Mouse (Mus musculus): ENCODE measurements around the gene Lrrc8d. TPM values are rescaled to one million over a fixed set of nuclear protein-coding genes. Genes with fewer than 3 reads are reported as not detected.

The Lrrc8d gene
- total and polyA plus RNA-seq, 3 experiments, result 7.0 to 26.1 (median 16.6) TPM

- H3K27ac ChIP-seq (ENCODE audit: insufficient read depth, low read depth), result no peak overlapping the region
- H3K9me3 ChIP-seq (replicated peaks; ENCODE audit: low read length), result no peaks in the 10 kb centered on the region
- H3K36me3 ChIP-seq (replicated peaks in 1 of 2; ENCODE audit: control insufficient read depth in 1 of 2, insufficient read depth in 1 of 2, low read length in 1 of 2), result peaks cover 52 to 71% of the 10 kb centered on the region in 2 experiments
- H3K4me1 ChIP-seq (ENCODE audit: control insufficient read depth in 1 of 2, insufficient read depth in 2 of 2), result peaks cover 4 to 25% of the 10 kb centered on the region in 2 experiments; a peak in 3 of 4 replicates
- dilution Hi-C loops (cut with MboI; ENCODE audit: extremely low pct_ligation_motif_present, extremely low pct_unique_long_range_greater_than_20kb, low sequenced_read_pairs) (no loop called here), in situ Hi-C loops (cut with MboI; ENCODE audit: low pct_ligation_motif_present, low pct_unique_long_range_greater_than_20kb, low sequenced_read_pairs) (no loop called here)
- no peak for DNase-seq (ENCODE audit: extremely low read depth)
- H3K4me2 ChIP-seq (ENCODE audit: insufficient read depth, low read depth, poor library complexity, severe bottlenecking), result no peak overlapping the region
- no peak overlapping the region for H3K9ac ChIP-seq (ENCODE audit: insufficient read depth, low read depth)
- H3K79me2 ChIP-seq (replicated peaks; ENCODE audit: control insufficient read depth, extremely low read depth, insufficient read depth, poor library complexity, severe bottlenecking), result peaks cover 29% of the 10 kb centered on the region
- H3K4me3 ChIP-seq (replicated peaks in 1 of 3; ENCODE audit: low read depth in 2 of 3, low read length in 2 of 3, poor library complexity in 1 of 3), result no peak overlapping the region
- TF ChIP-seq SMC3 (IDR thresholded peaks at IDR 0.05; ENCODE audit: low read depth, low read length) (no peak), ETS1 (conservative IDR thresholded peaks at IDR 0.05; ENCODE audit: low read depth, low read length) (no peak), USF2 (conservative IDR thresholded peaks at IDR 0.05; ENCODE audit: low read depth, low read length) (no peak), PAX5 (IDR thresholded peaks at IDR 0.05; ENCODE audit: low read length) (no peak), MAZ (IDR thresholded peaks at IDR 0.05; ENCODE audit: low read depth, low read length) (no peak), MEF2A (IDR thresholded peaks at IDR 0.05; ENCODE audit: borderline replicate concordance, low read depth, low read length) (no peak), GABPA (IDR thresholded peaks at IDR 0.05; ENCODE audit: insufficient replicate concordance, low read depth, low read length) (no peak), KAT2A (IDR thresholded peaks at IDR 0.05; ENCODE audit: insufficient replicate concordance, low read length) (no peak), MAFK (IDR thresholded peaks at IDR 0.05; ENCODE audit: insufficient replicate concordance, low read length) (no peak)
- H3K27me3 ChIP-seq (replicated peaks), result no peaks in the 10 kb centered on the region
These were observed 107.7 kb downstream of the Lrrc8d start for GRCm38 (mm10) chr5:105807461-105807860.

GRCm38 (mm10) chr5:105809056-105809455, 109.3 kb downstream of the Lrrc8d start:
- no peaks in the 10 kb centered on the region for H3K9me3 ChIP-seq (replicated peaks; ENCODE audit: low read length)
- in situ Hi-C loops (cut with MboI; ENCODE audit: low pct_ligation_motif_present, low pct_unique_long_range_greater_than_20kb, low sequenced_read_pairs), result no loop called here

More at GRCm38 (mm10) chr5:105809056-105809455, 109.3 kb downstream of the Lrrc8d start:
- H3K27me3 ChIP-seq (replicated peaks), result no peaks in the 10 kb centered on the region
- peaks cover 58 to 75% of the 10 kb centered on the region in 2 experiments for H3K36me3 ChIP-seq (replicated peaks in 1 of 2; ENCODE audit: control insufficient read depth in 1 of 2, insufficient read depth in 1 of 2, low read length in 1 of 2)
- H3K27ac ChIP-seq (ENCODE audit: insufficient read depth, low read depth), result no peak overlapping the region
- no peak overlapping the region for H3K4me3 ChIP-seq (replicated peaks in 1 of 3; ENCODE audit: low read depth in 2 of 3, low read length in 2 of 3, poor library complexity in 1 of 3)
- no peak for TF ChIP-seq POLR2AphosphoS2 (IDR thresholded peaks at IDR 0.05; ENCODE audit: low read depth, low read length)
- no peak for TF ChIP-seq PAX5 (IDR thresholded peaks at IDR 0.05; ENCODE audit: low read length)
- TF ChIP-seq SIN3A (IDR thresholded peaks at IDR 0.05; ENCODE audit: low read length), result no peak
- no peak for TF ChIP-seq ETS1 (conservative IDR thresholded peaks at IDR 0.05; ENCODE audit: low read depth, low read length)
- TF ChIP-seq BHLHE40 (IDR thresholded peaks at IDR 0.05; ENCODE audit: low read depth, low read length), result no peak
- no peak for TF ChIP-seq USF1 (IDR thresholded peaks at IDR 0.05; ENCODE audit: low read depth, low read length)
- TF ChIP-seq UBTF (IDR thresholded peaks at IDR 0.05; ENCODE audit: low read depth, low read length), result no peak
- no peak for TF ChIP-seq MYC (IDR thresholded peaks at IDR 0.05; ENCODE audit: low read depth, low read length)
- no peak for TF ChIP-seq RAD21 (IDR thresholded peaks at IDR 0.05; ENCODE audit: low read depth, low read length)
- no peak for TF ChIP-seq NELFE (IDR thresholded peaks at IDR 0.05; ENCODE audit: low read depth, low read length)
- no peak for TF ChIP-seq CTCF (conservative IDR thresholded peaks at IDR 0.05 in 1 of 2, IDR thresholded peaks at IDR 0.05 in 1 of 2; ENCODE audit: low read depth in 2 of 2, low read length in 2 of 2)
- TF ChIP-seq ZC3H11A (IDR thresholded peaks at IDR 0.05; ENCODE audit: low read depth, low read length), result no peak
- no peak for TF ChIP-seq RCOR1 (conservative IDR thresholded peaks at IDR 0.05; ENCODE audit: low read depth, low read length)
- TF ChIP-seq TCF12 (IDR thresholded peaks at IDR 0.05; ENCODE audit: low read depth, low read length), result no peak
- TF ChIP-seq JUND (conservative IDR thresholded peaks at IDR 0.05; ENCODE audit: low read depth, low read length), result no peak
- no peak for TF ChIP-seq USF2 (conservative IDR thresholded peaks at IDR 0.05; ENCODE audit: low read depth, low read length)
- DNase-seq (ENCODE audit: extremely low read depth), result no peak
- H3K4me2 ChIP-seq (ENCODE audit: insufficient read depth, low read depth, poor library complexity, severe bottlenecking), result no peak overlapping the region
- H3K79me2 ChIP-seq (replicated peaks; ENCODE audit: control insufficient read depth, extremely low read depth, insufficient read depth, poor library complexity, severe bottlenecking), result peaks cover 24% of the 10 kb centered on the region
- H3K4me1 ChIP-seq (ENCODE audit: control insufficient read depth in 1 of 2, insufficient read depth in 2 of 2), result peaks cover 4 to 18% of the 10 kb centered on the region in 2 experiments; a peak in 3 of 4 replicates
- dilution Hi-C loops (cut with MboI; ENCODE audit: extremely low pct_ligation_motif_present, extremely low pct_unique_long_range_greater_than_20kb, low sequenced_read_pairs), result no loop called here
- no peak overlapping the region for H3K9ac ChIP-seq (ENCODE audit: insufficient read depth, low read depth)

Measured in CH12.LX (cell line).